Mouse (Mus musculus) ES-E14 (cell line): Measurements from ENCODE around the gene Dclre1b. TPM values are rescaled to one million over a fixed set of nuclear protein-coding genes. Genes with fewer than 3 reads are reported as not detected.

Experiments used
- DNase-seq: peaks from one replicate; pipeline ENCODE4 v3.0.0-alpha.2; 2013; ENCODE audit warnings: low read depth, low spot score
- H3K27ac ChIP-seq: 2 replicates; pipeline ENCODE4 v1.5.1; 2012; ENCODE audit warnings: low read depth, mild to moderate bottlenecking, low read length, moderate library complexity, mixed read lengths; ENCODE audit not compliant: poor library complexity, insufficient read depth, severe bottlenecking
- H3K36me3 ChIP-seq: 2 replicates; pipeline ENCODE4 v1.6.1; 2012; ENCODE audit warnings: mild to moderate bottlenecking, low read length, moderate library complexity, mixed read lengths; ENCODE audit not compliant: control insufficient read depth, poor library complexity, insufficient read depth, severe bottlenecking
- H3K4me1 ChIP-seq, 2 experiments: fragments of 150-350 bp in 1 of 2; sonication (generic) in 1 of 2; 2 replicates each; pipeline ENCODE4 v1.6.1; 2012; ENCODE audit warnings: low read length in 2 of 2, mild to moderate bottlenecking in 1 of 2, mixed read lengths in 1 of 2; ENCODE audit not compliant: control insufficient read depth in 2 of 2, insufficient read depth in 2 of 2, poor library complexity in 1 of 2
- H3K4me3 ChIP-seq, 2 experiments: fragments of 150-350 bp in 1 of 2; sonication (generic) in 1 of 2; 2 replicates each; pipeline ENCODE4 v1.5.1; 2012; ENCODE audit warnings: low read length in 2 of 2, low read depth in 1 of 2, mild to moderate bottlenecking in 1 of 2, mixed read lengths in 1 of 2; ENCODE audit not compliant: insufficient read depth in 1 of 2, poor library complexity in 1 of 2, severe bottlenecking in 1 of 2
- H3K9ac ChIP-seq: 2 replicates; pipeline ENCODE4 v1.6.1; 2012; ENCODE audit warnings: low read depth, mild to moderate bottlenecking, low read length, mixed read lengths; ENCODE audit not compliant: poor library complexity, insufficient read depth, severe bottlenecking
- H3K9me3 ChIP-seq: fragments of 150-350 bp; sonication (generic); 2 replicates; pipeline ENCODE4 v1.6.1; 2012; ENCODE audit warnings: low read depth, mild to moderate bottlenecking, low read length; ENCODE audit not compliant: control insufficient read depth, insufficient read depth
- CHD2 ChIP-seq: IDR thresholded peaks from 2 replicates; pipeline ENCODE4 v1.6.1; 2014; ENCODE audit warnings: mild to moderate bottlenecking, low read depth, low read length, inconsistent platforms
- HCFC1 ChIP-seq: IDR thresholded peaks from 2 replicates; pipeline ENCODE4 v1.6.1; 2012; ENCODE audit warnings: low read length, inconsistent platforms, borderline replicate concordance; ENCODE audit not compliant: insufficient read depth
- MAFK ChIP-seq: IDR thresholded peaks from 2 replicates; pipeline ENCODE4 v1.6.1; 2014; ENCODE audit warnings: mild to moderate bottlenecking, low read depth, low read length, inconsistent platforms; ENCODE audit not compliant: insufficient read depth
- ZC3H11A ChIP-seq: IDR thresholded peaks from 2 replicates; pipeline ENCODE4 v1.6.1; 2012; ENCODE audit warnings: low read depth, mild to moderate bottlenecking, inconsistent platforms, low read length, borderline replicate concordance
- ZNF384 ChIP-seq: IDR thresholded peaks from 2 replicates; pipeline ENCODE4 v1.6.1; 2012; ENCODE audit warnings: low read depth, low read length, inconsistent platforms
- in situ Hi-C, 2 experiments: fragments of 600-800 bp; cut with MboI; formaldehyde crosslinking; loops; one replicate each; pipeline ENCODE4 v1.15.1; 2025; ENCODE audit warnings: low sequenced_read_pairs in 2 of 2, inconsistent platforms in 1 of 2; ENCODE audit not compliant: unreplicated experiment in 2 of 2
- total RNA-seq: library from RNA; depleted of rRNA; stranded (reverse); fragments of 300-350 nt; gene quantifications from 2 replicates; pipeline ENCODE4 v1.2.3, GENCODE M21; 2012

Gene Dclre1b
- total RNA-seq, 1 experiment, result 8.2 TPM

DNA sequence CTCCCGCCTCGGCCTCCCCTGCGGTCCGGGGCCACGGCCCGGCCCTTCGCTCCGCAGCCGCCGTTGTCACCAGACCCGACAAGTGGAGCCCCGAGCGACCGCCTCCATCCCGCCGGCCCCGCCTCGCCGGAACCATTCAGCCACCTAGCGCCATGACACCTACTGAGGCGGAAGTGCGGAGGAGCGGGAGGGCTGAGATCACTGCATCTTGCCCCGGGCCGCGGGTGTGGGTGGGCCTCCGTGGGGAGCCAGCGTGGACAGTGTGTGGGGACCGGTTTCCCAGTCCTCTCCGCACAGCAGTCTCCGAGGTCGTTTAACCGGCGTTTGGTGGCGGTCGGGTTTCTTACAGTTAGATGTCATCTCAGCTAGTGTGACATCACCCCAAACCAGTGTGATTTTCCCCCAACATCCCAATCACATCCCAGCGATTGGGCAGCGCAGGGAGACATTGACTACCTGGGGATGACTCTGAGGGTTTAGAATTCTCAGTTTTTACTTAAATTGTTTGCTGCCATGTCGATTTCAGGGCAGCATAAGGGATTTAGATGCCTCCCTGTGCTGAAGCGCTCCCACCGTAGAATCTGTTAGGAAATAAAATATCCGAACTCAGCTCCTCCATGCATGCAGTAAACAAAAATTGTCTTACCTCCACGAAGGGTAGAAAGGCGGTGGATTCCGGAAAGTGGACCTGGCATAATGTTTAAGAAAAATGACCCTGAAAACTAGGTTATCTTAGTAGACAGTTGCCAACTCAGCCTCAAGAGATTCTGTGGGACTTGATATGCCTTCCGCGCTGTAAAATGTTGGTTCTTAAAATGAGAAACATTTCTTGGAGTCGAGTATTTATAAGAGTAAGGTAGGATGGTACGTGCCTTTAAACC, 17.8 kb downstream of the Dclre1b start, which contains the start of gene Hipk1:
TSS of gene Hipk1 (minus strand) at position 334 of the 881 bp plus-strand sequence.
- no peaks in the 10 kb centered on the region for H3K36me3 ChIP-seq
- H3K9me3 ChIP-seq, result no peaks in the 10 kb centered on the region
- H3K9ac ChIP-seq, result peak within 1 kb of the TSS; percentile 84
- in situ Hi-C loops, result no loop called here
- peaks cover 4 to 7% of the 10 kb centered on the region in 2 experiments; a peak in 3 of 4 replicates for H3K4me1 ChIP-seq
- TF ChIP-seq CHD2, result no peak
- no peak for TF ChIP-seq ZC3H11A
- TF ChIP-seq MAFK, result no peak
- no peak for TF ChIP-seq ZNF384
- TF ChIP-seq HCFC1, result peak; percentile 68
- peak within 1 kb of the TSS; percentile 82 to 95 for H3K4me3 ChIP-seq
- H3K27ac ChIP-seq, result no peak within 1 kb of the TSS; the same call in none of the 2 replicates
- DNase-seq, result peak; percentile 84

DNA sequence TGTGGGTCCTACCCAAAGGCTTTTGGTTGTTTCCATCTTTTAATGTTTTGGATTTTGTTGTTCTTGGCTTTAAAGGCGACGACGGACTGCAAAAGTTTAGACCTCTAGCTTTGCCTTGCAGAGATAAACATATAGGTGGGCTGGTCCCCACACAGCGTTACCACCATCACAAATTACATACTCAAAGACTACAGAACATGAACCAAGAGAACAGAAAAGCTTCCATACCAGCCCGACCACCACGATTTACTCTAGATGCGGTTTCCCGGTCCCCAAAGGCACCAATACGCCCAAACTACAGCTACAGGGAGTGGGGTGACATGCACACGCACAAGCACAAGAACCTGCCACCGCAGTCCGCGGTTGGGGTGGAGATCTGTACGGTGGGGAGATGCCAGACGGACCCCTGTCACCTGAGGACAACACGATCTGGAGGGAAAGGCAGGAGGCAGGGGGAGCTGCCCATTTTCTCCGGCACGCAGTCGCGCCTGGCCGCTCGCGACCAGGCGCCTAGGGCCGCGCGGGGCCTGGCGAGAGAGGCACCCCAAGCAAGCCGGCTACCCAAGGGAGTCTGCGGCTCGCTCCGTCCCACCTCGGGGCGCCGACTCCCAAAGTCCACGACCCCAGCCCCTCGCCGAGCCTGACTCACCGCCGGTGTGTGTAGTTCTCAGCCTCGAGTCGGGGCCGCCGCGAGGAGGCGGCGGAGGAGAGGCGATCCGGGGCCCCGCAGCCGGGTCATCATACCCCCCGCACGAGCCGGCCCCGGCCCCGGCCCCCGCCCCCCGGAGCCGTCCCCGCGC, 18.7 kb downstream of the Dclre1b start:
- no peak for DNase-seq
- peak overlapping the region; percentile 82 to 95 for H3K4me3 ChIP-seq
- no peaks in the 10 kb centered on the region for H3K36me3 ChIP-seq
- H3K9me3 ChIP-seq, result no peaks in the 10 kb centered on the region
- H3K27ac ChIP-seq, result no peak overlapping the region; the same call in none of the 2 replicates
- no peak for TF ChIP-seq CHD2
- TF ChIP-seq HCFC1, result no peak
- no peak for TF ChIP-seq ZC3H11A
- TF ChIP-seq ZNF384, result no peak
- TF ChIP-seq MAFK, result no peak
- H3K4me1 ChIP-seq, result peaks cover 4 to 7% of the 10 kb centered on the region in 2 experiments; a peak in 3 of 4 replicates
- peak overlapping the region; percentile 84 for H3K9ac ChIP-seq
- in situ Hi-C loops, result no loop called here

- no peak for DNase-seq
Observed at GRCm38 (mm10) chr3:103789891-103790345, 19.3 kb downstream of the Dclre1b start.

DNA sequence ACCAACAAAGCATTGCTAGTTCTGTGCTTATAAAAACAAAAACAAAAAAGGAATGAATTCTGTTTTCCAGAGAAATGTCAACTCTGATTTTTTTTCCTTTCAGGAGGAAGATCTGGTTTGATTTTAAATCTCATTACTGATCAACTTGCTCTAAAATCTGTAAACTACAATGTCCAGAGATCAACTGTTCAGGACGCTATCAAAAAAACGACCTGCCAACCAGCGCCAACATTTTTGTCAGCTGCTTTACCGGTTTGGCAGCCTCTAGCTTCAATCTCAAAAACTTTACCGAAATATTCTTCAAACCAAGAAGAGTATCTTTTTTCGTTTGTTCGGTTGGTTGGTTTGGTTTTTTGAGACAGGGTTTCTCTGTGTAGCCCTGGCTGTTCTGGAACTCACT, 20.1 kb downstream of the Dclre1b start:
- Histone ChIP-seq H3K9me3 (no peaks in the 10 kb centered on the region), H3K4me3 (no peak overlapping the region), H3K36me3 (no peaks in the 10 kb centered on the region), H3K4me1 (peaks cover 4 to 7% of the 10 kb centered on the region in 2 experiments), H3K9ac (no peak overlapping the region), H3K27ac (no peak overlapping the region)
- in situ Hi-C loops, result no loop called here
- TF ChIP-seq HCFC1 (no peak), ZC3H11A (no peak), ZNF384 (no peak), CHD2 (no peak), MAFK (no peak)
- no peak for DNase-seq

More at GRCm38 (mm10) chr3:103789891-103790345, 19.3 kb downstream of the Dclre1b start:
- Histone ChIP-seq H3K36me3 (no peaks in the 10 kb centered on the region), H3K9ac (peak overlapping the region; percentile 84; the same call in 1 of the 2 replicates), H3K4me1 (peaks cover 4 to 7% of the 10 kb centered on the region in 2 experiments; a peak in 3 of 4 replicates), H3K27ac (no peak overlapping the region), H3K4me3 (peak overlapping the region; percentile 82 to 95), H3K9me3 (no peaks in the 10 kb centered on the region)
- TF ChIP-seq ZNF384 (no peak), ZC3H11A (no peak), HCFC1 (no peak), MAFK (no peak), CHD2 (no peak)
- in situ Hi-C loops, result no loop called here
